Mouse (Mus musculus) adrenal gland, adult (tissue): ENCODE results near the gene Spaca5.

Source experiments
- DNase-seq, 2 experiments: peaks; one replicate each; pipeline ENCODE4 v3.0.0; 2022 to 2023; ENCODE audit warnings: low spot score in 1 of 2; ENCODE audit not compliant: inconsistent age in 2 of 2

The Spaca5 gene

DNA sequence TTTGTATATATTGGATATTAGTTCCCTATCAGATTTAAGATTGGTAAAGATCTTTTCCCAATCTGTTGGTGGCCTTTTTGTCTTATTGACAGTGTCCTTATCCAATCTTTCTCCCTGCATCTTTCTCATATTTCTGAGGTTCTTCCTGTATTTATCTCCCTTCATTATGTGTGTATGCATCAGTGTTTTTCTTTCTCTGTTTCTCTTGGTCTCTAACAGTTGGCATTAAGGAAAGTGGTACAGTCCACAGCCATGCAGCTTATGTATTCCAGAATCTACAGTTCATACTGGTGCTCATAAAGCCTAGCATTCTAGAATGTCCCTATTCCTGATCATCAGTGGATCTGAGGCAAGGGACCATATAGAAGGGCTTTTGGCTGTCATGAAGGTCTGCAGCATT is at the start of gene Spaca5:
TSS of gene Spaca5 (plus strand) at position 301 of the 400 bp plus-strand sequence.
- no peak for DNase-seq

DNA sequence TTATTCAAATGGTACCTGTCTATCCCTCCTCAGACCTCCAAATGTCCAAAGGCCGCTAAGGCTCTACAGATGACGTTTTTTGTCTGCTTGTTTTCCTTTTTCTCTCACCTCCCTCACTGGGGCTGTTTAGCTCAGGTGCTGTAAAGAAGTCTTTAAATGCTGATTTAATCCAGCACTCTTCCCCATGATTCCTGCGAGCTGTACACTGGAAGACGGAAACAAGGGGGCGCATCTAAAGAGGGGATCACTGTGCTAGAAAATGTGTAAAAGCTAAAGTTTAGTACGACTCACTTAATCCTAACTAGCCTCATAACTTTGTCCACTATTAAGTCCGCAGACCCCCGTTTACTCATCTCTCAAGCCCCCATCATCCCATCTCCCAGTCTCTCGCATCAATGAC is 6.7 kb upstream of the Spaca5 start:
- DNase-seq: no peak

DNA sequence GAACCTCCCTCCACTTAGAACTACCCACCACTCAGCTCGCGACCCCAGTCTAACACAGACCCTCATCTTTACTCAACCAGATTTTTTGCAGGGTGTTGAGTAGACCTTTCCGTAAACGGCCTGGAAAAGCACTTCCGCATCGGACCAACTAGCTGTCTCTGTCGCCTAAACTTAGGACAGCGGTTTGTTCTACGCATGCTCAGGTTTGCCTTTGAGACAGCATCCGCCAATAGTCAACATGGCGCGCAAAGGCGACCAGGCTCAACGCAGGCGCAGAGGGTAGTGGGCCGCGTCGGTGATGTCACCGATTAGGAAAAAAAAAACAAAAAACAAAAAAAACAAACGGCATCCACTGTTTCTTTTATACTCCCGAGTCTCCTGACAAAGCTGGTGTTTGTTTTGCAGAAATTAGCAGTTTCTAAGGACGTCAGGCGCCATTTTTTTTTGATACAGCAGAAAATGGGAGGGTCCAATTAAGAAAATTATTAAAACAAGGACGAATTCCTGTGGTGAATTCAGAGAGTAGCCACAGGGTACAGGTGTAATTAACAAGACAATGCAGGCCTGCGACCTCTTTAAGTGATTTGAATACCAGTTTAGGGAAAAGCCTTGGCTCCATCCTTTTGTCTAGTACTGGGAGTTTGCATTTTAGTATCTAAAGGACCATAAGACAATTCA is 6.2 kb upstream of the Spaca5 start, which contains the start of gene Zfp182:
TSS of gene Zfp182 (minus strand) at position 451 of the 678 bp plus-strand sequence.
- DNase-seq: peak; percentile 82 to 91

DNA sequence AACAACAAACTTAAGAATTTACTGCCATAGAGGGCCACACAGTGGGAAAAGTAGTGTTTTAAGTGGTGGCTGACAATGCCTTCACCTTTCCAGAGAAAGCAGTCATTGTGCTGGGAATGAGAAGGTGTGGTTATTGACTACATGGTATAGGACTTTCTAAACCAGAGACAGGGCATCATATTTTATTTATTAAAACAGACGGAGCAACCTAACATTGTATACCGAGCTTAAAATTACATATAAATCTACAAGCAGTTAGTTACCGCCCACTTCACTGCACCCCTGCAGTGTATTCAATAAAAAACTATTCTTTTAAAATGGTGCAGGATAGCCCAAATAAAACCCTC is 5.7 kb upstream of the Spaca5 start:
- peak in 1 of 2 experiments; percentile 3 for DNase-seq

DNA sequence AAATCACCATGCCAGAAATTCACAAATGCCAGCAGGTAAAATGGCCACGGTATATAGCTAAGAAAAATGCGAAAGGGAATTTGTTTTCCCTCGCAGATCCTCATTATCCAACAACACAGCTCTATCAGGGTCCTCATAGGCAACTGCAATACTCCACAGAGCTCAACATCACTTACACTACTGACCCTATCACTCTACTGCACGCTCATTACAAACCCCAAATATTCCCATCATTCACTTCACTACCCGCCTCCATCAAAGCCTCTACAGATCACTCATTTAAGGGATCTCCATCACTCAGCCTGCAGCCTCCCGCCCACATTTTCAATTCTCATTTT is 20.4 kb downstream of the Spaca5 start:
- no peak for DNase-seq

DNA sequence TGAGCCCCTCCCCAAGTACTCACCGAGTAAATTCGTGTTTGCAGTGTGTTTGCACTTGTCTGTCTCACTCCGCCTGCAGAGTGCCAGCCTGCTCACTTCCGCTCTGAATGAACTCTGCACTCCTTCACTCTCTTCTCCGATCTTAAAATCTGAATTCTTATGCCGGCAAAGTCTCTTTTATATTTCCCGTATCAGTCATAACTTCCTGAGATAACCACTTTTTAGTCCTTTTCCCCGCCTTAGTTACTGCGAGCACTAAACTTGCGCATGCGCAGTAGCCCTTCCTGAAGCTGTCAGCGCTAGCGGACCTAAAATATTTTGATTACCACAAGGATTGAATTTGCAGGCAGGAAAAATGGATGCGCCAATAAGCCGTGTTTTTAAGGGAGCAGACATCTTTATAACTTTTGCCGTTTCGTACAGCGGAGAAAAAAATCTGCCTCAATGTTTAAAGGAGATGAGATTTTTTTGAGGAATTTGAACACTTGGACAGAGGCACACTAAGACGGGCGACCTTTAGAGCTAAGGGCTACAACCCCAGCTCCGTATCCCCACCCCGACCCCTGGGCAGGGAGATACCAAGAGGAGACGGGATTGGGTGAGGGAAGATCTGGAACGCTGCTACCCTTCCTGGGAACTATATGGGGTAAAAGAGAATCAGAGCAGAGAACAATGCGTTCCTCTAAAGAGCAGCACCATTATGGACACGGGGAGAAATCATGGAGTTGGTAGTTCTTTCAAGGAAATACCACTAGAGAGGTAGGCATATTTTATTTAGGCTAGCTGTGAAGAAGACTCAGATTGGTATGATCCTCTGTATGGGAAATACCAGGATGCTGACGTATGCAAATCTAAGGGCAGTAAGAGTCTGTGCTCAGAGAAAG is 21.0 kb downstream of the Spaca5 start, which contains the start of gene Zfp300:
TSS of gene Zfp300 (minus strand) at position 545 of the 884 bp plus-strand sequence.
- peak; percentile 78 to 90 for DNase-seq

DNA sequence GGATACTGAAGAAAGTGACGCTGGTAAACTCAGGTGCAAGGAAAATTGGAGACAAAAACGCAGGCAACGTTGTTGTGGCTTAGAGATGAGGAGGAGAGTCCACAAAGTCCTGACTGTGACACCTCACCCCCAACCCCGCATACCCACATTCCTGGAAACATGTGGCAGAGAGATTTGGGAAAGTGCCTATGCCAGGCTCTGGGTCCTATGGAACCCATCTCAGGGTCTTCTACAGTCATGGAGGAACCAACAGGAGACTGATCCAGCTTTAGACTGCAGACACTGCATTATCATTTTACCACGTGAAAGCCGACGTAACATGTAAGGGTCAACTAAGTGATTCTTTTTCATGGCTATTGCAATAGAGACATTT is 21.6 kb downstream of the Spaca5 start:
- DNase-seq: no peak

DNA sequence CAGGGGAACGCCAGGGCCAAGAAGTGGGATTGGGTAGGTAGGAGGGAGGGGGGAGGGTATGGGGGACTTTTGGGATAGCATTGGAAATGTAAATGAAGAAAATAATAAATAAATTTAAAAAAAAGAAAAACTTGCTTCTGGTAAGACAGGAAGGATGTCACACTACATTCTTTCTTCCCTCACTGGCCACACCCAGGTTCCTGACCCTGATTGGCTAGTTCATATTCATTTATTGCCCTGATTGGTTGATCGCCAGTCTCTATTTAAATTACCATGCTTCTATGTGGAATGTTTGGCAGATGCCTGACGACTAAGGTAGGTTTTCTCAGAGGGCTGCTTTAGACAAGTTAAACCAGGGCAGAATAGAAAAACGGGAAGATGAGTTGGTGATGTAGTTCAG is 47.3 kb downstream of the Spaca5 start, which contains the start of gene Ssxa1:
TSS of gene Ssxa1 (plus strand) at position 301 of the 400 bp plus-strand sequence.
- DNase-seq: no peak
